Mouse (Mus musculus): ENCODE data around the gene Vtn. TPM values are rescaled to one million over a fixed set of nuclear protein-coding genes. Genes with fewer than 3 reads are reported as not detected.
A peak's percentile ranks its signal among the peaks of the same experiment; 100 is the strongest.

Vtn gene
- polyA plus RNA-seq (2016; fragmentation: Nextera tagmentation; extraction: Ambion mirVana): 99.7 and 135 TPM in 2 replicates

DNA sequence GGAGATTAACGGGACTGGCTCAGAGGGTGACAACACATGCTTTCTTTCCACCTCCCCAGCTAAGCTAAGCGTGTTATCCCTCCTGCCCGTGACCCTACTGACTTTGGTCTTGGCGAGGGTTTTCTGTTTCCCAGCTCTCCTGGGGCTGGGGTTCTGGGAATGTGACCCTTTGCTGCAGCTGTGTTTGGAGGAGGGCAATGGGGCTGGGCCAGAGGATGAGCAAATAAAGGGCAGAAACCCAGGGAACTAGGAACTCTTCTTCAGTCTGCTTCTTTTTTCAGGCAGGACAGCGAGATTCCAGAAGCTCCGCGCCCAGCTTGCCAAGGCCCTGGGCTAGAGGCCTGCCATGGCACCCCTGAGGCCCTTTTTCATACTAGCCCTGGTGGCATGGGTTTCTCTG lies at the start of gene Vtn:
Gene Vtn (plus strand): TSS at position 88 of the 400 bp plus-strand sequence.
- peak within 1 kb of the TSS; percentile 89 for H3K4me2 ChIP-seq (replicated peaks)
- no peaks in the 10 kb centered on the region for H3K36me3 ChIP-seq
- peak within 1 kb of the TSS; percentile 89 for H3K4me3 ChIP-seq
- no peaks in the 10 kb centered on the region for H3K9me3 ChIP-seq
- 32% methylated on average over 7 of the region's 7 CpGs for WGBS
- H3K4me1 ChIP-seq: peaks cover 27% of the 10 kb centered on the region
- H3K9ac ChIP-seq (replicated peaks): peak within 1 kb of the TSS; percentile 53; the same call in 1 of the 2 replicates
- no peak for ATAC-seq (ENCODE audit: low FRiP score, low read depth)
- peaks cover 48% of the 10 kb centered on the region for H3K27me3 ChIP-seq
- H3K27ac ChIP-seq (replicated peaks): peak within 1 kb of the TSS; percentile 90

DNA sequence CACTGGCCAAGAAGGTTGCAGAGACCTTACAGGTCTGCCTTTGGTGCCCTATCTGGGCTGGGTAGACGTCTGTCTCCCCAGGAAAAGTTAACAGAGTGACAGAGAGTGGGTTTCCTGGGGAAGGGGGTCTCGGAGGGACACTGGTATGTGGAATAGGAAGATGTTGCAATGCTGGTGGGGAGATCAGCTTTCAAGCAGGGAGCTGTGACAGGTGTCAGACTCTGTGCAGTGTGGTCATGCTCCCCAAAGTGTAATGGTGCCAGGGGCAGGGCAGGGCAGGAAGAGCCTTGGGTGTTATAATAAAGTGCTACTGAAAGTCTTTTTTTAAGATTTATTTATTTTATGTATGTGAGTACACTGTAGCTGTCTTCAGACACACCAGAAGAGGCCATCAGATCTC lies 48.6 kb upstream of the Vtn start:
- H3K4me1 ChIP-seq: no peaks in the 10 kb centered on the region
- H3K27ac ChIP-seq (replicated peaks): no peak overlapping the region
- ATAC-seq (ENCODE audit: low FRiP score, low read depth): no peak
- H3K9ac ChIP-seq (replicated peaks): no peak overlapping the region
- H3K4me3 ChIP-seq: no peak overlapping the region
- peaks cover 7% of the 10 kb centered on the region; the same call in 1 of the 2 replicates for H3K27me3 ChIP-seq
- H3K4me2 ChIP-seq (replicated peaks): no peak overlapping the region
- 66% methylated on average over 2 of the region's 2 CpGs for WGBS
- no peaks in the 10 kb centered on the region for H3K9me3 ChIP-seq
- H3K36me3 ChIP-seq: no peaks in the 10 kb centered on the region

DNA sequence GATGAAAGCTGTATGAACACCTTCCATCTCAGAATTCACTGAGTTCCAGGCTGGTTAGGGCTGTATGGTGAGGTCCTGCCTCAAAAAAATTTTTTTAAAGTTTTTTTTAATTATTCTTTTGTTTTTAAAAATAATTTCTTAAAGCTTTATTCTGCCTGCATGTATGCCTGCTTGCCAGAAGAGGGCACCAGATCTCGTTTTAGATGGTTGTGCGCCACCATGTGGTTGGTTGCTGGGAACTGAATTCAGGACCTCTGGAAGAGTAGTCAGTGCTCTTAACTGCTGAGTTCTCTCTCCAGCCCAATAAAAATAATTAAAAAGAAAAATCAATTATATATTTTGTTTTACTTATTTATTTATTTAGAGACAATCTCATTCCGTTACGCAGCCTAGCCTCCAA lies 45.2 kb upstream of the Vtn start:
- WGBS: 11% methylated on average over 4 of the region's 4 CpGs
- no peaks in the 10 kb centered on the region for H3K36me3 ChIP-seq
- H3K27me3 ChIP-seq: peaks cover 7% of the 10 kb centered on the region; the same call in 1 of the 2 replicates
- no peak overlapping the region for H3K9ac ChIP-seq (replicated peaks)
- ATAC-seq (ENCODE audit: low FRiP score, low read depth): no peak
- H3K4me3 ChIP-seq: no peak overlapping the region
- no peaks in the 10 kb centered on the region for H3K4me1 ChIP-seq
- H3K4me2 ChIP-seq (replicated peaks): no peak overlapping the region
- H3K9me3 ChIP-seq: no peaks in the 10 kb centered on the region
- H3K27ac ChIP-seq (replicated peaks): no peak overlapping the region

DNA sequence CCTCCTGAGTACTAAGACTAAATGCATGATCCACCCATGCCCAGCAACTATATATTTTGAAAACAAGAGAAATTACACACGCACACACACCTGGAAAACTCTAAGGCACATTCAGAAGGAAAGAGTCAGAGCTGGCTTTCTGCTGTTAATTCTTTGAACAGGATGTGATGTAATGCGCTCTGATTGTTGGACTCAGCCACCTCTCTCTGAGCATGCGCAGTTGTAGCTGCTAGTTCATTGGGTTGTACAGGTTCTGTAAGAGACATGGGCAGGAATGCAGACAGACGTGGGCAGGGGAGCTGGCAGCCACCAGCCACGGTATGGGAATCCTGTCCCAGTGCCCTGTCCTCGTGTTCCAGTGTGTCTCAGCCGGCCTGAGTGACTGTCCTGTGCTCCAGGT lies 44.6 kb upstream of the Vtn start:
- H3K4me1 ChIP-seq: no peaks in the 10 kb centered on the region
- peaks cover 7% of the 10 kb centered on the region; the same call in 1 of the 2 replicates for H3K27me3 ChIP-seq
- WGBS: 70% methylated on average over 7 of the region's 7 CpGs
- no peak overlapping the region for H3K27ac ChIP-seq (replicated peaks)
- no peak overlapping the region for H3K9ac ChIP-seq (replicated peaks)
- no peak for ATAC-seq (ENCODE audit: low FRiP score, low read depth)
- H3K4me2 ChIP-seq (replicated peaks): no peak overlapping the region
- no peaks in the 10 kb centered on the region for H3K9me3 ChIP-seq
- H3K36me3 ChIP-seq: no peaks in the 10 kb centered on the region
- no peak overlapping the region for H3K4me3 ChIP-seq

DNA sequence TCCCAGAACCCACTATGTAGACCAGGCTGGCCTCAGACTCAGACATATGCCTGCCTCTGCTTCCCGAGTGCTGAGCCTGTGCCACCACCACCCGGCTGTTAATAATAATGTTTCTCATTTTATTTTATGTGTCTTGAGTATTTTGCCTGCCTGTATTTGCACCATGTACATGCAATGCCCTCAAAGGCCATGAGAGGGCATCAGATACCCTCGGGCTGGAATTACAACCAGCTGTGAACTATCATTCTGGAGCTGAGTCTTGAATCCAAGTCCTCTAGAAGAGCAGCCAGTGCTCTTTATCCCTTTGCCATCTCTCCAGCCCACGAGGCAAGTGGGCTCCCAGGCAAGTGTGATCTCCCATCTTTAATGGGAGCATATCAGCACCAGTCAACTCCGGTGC lies 43.6 kb upstream of the Vtn start:
- no peak overlapping the region for H3K9ac ChIP-seq (replicated peaks)
- H3K27ac ChIP-seq (replicated peaks): no peak overlapping the region
- H3K9me3 ChIP-seq: no peaks in the 10 kb centered on the region
- H3K4me2 ChIP-seq (replicated peaks): no peak overlapping the region
- peaks cover 7% of the 10 kb centered on the region; the same call in 1 of the 2 replicates for H3K27me3 ChIP-seq
- H3K4me3 ChIP-seq: no peak overlapping the region
- H3K4me1 ChIP-seq: no peaks in the 10 kb centered on the region
- no peak for ATAC-seq (ENCODE audit: low FRiP score, low read depth)
- 42% methylated on average over 5 of the region's 5 CpGs for WGBS
- H3K36me3 ChIP-seq: no peaks in the 10 kb centered on the region

DNA sequence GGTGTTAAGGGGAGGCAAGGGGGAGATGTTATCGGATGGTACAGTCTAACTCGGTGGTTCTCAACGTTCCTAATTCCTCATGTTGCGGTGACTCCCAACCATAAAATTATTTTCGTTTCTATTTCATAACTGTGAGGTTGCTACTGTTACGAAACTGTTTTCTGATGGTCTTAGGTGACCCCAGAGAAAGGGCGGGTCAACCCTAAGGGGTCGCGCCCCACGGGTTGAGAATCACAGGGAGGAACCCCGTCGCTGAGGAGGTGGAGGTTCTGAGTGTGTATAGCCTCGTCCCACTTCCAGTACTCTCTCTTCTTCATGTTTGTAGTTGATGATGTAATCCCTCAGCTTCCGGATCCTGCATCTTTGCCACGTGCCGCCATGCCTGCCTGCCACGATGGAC lies 40.2 kb upstream of the Vtn start:
- Histone ChIP-seq H3K36me3 (no peaks in the 10 kb centered on the region), H3K4me2 (replicated peaks) (no peak overlapping the region), H3K4me1 (no peaks in the 10 kb centered on the region), H3K4me3 (no peak overlapping the region), H3K27me3 (peaks cover 3% of the 10 kb centered on the region; the same call in 1 of the 2 replicates), H3K9ac (replicated peaks) (no peak overlapping the region), H3K27ac (replicated peaks) (no peak overlapping the region), H3K9me3 (peaks cover 4% of the 10 kb centered on the region; the same call in 1 of the 2 replicates)
- 85% methylated on average over 17 of the region's 17 CpGs for WGBS
- ATAC-seq (ENCODE audit: low FRiP score, low read depth): no peak

DNA sequence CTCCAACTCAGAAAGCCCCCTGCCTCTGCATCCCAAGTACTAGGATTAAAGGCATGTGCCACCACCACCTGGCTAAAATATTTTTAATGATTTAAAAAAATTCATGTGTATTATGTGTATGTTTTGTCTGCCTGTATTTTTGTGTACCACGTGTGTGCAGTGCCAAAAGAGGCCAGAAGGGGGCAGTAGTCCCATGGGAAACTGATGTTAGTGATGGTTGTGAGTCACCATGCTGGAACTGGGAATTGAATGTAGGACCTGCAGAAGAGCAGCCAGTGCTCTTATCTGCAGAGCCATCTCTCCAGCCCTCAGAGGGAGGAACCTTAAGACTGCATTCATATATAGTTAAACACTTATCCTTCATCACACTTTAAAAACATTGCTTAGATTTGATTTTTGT lies 37.0 kb upstream of the Vtn start:
- Histone ChIP-seq H3K9me3 (peaks cover 4% of the 10 kb centered on the region; the same call in 1 of the 2 replicates), H3K27me3 (no peaks in the 10 kb centered on the region), H3K4me1 (peaks cover 12% of the 10 kb centered on the region), H3K9ac (replicated peaks) (no peak overlapping the region), H3K4me3 (no peak overlapping the region), H3K4me2 (replicated peaks) (no peak overlapping the region), H3K36me3 (no peaks in the 10 kb centered on the region), H3K27ac (replicated peaks) (no peak overlapping the region)
- ATAC-seq (ENCODE audit: low FRiP score, low read depth): no peak
- 76% methylated on average over 1 of the region's 1 CpGs for WGBS

DNA sequence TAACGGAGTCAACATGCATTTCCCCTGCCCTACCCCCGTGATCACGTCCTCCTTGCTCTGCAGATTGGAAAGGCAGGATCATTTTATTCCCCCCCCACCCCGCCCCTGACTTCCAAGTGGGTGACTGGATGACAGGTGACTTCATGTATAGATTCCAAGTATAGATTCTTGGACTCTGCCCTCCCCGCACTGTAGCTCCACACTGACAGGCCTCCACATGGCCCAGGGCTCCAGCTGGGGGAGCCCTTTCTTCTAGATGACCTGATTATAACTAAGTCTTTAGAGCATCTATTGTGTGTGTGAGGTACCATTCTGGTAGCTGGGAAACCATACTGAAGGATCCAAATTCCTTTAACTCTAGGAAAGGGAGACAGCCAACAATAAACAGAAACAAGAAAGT lies 36.2 kb upstream of the Vtn start:
- H3K4me1 ChIP-seq: peaks cover 12% of the 10 kb centered on the region
- peaks cover 4% of the 10 kb centered on the region; the same call in 1 of the 2 replicates for H3K9me3 ChIP-seq
- no peak overlapping the region for H3K4me2 ChIP-seq (replicated peaks)
- H3K4me3 ChIP-seq: no peak overlapping the region
- H3K27ac ChIP-seq (replicated peaks): no peak overlapping the region
- no peak overlapping the region for H3K9ac ChIP-seq (replicated peaks)
- no peaks in the 10 kb centered on the region for H3K27me3 ChIP-seq
- 84% methylated on average over 5 of the region's 5 CpGs for WGBS
- ATAC-seq (ENCODE audit: low FRiP score, low read depth): no peak
- H3K36me3 ChIP-seq: no peaks in the 10 kb centered on the region

DNA sequence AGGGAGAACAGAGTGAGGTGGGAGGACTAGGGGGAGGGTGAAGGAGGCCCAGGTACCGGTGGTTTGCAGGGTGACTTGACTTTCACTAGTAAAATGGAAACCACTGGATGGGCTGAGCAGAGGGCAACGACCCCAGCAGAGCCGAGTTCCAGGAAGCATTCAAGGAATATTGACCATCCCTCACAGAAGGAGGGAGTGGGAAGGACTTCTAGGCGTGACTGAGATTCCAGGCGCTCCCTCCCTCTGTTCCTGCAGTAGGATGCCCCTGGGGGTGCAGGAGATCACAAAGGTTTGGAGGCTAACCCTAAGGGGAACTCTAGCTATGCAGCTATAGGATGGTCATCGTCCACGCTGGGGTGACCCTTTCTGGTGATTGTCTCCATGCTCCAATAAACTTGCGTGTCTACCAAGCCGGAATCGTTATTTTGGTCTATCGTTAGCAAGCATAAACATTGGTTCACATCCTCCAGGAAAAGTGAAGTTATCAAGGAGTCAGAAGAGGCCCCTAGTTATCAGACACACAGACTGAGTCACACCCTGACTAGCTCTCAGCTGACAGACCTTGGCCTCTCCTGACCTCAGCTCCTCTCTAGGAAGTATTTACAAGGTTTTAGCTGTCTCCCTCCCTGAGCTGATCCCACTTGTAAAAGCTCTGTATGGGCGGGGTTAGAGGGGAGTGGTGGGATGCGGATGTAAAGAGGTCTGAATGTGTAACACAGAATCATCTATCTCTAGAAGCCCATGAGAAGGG lies 35.4 kb upstream of the Vtn start:
- WGBS: 73% methylated on average over 13 of the region's 13 CpGs
- no peaks in the 10 kb centered on the region for H3K27me3 ChIP-seq
- no peak overlapping the region for H3K9ac ChIP-seq (replicated peaks)
- ATAC-seq (ENCODE audit: low FRiP score, low read depth): no peak
- H3K4me1 ChIP-seq: peaks cover 12% of the 10 kb centered on the region
- no peaks in the 10 kb centered on the region for H3K36me3 ChIP-seq
- H3K9me3 ChIP-seq: peaks cover 4% of the 10 kb centered on the region; the same call in 1 of the 2 replicates
- H3K4me3 ChIP-seq: no peak overlapping the region
- H3K4me2 ChIP-seq (replicated peaks): no peak overlapping the region
- H3K27ac ChIP-seq (replicated peaks): no peak overlapping the region

DNA sequence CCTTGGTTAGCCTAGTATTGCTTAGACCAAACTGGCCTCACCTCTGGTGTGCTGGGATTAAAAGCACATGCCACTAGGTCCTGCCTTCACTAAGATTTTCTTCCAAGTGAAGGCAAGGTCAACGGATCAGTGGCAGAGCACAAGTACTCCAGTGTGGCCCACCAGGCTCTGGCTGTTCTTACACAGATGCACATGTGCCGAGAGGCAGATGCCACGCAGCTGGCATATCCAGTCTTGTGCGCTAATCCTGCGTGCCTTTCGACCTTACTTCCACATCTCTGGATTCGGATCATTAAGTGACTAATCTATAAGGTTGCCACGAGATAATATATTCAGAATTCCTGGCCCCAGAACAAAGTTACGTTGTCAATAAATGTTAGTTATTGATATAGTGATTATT lies 33.8 kb upstream of the Vtn start:
- WGBS: 27% methylated on average over 9 of the region's 9 CpGs
- Histone ChIP-seq H3K27ac (replicated peaks) (no peak overlapping the region), H3K36me3 (0 out of 2 replicates have a peak, but pooled peaks cover 3% of the 10 kb centered on the region), H3K4me3 (peak overlapping the region; percentile 77), H3K4me1 (peaks cover 12% of the 10 kb centered on the region), H3K27me3 (no peaks in the 10 kb centered on the region), H3K9me3 (peaks cover 4% of the 10 kb centered on the region; the same call in 1 of the 2 replicates), H3K4me2 (replicated peaks) (peak overlapping the region; percentile 94), H3K9ac (replicated peaks) (peak overlapping the region; percentile 84; the same call in 1 of the 2 replicates)
- ATAC-seq (ENCODE audit: low FRiP score, low read depth): 0 out of 2 replicates have a peak, but pooled peaks have one; percentile 27

DNA sequence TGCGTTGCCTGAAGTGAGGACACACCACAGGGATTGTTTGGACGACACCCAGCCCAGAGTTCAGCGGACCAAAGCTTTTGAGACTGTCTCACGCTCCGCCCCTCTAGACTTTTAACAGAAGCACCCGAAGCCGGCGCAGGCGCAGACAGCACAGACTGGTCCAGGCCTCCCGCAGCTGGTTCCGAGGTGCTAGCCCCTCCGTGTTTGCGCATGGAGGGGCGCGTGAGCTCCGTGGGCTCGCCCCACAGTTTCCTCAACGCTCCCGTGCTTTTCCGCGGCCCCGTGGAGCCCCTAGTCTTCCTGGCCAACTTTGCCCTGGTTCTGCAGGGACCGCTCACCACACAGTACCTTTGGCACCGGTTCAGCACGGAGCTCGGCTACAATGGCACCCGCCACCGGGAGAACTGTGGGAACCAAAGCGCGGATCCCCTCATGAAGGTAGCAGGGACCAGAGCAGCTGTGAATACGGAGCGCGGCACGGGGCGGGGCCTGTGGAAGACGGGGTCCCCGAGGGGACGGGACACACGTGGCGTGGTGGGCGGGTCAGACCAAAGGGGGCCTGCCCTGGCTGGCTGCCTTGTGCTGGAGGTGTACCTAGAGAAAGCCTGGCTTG lies 33.2 kb upstream of the Vtn start, which contains the start of gene Slc46a1:
Gene Slc46a1 (plus strand): TSS at position 130 of the 613 bp plus-strand sequence.
- Histone ChIP-seq H3K36me3 (0 out of 2 replicates have a peak, but pooled peaks cover 3% of the 10 kb centered on the region), H3K9ac (replicated peaks) (peak within 1 kb of the TSS; percentile 84), H3K27ac (replicated peaks) (peak within 1 kb of the TSS; percentile 85), H3K27me3 (no peaks in the 10 kb centered on the region), H3K9me3 (peaks cover 4% of the 10 kb centered on the region; the same call in 1 of the 2 replicates), H3K4me2 (replicated peaks) (peak within 1 kb of the TSS; percentile 94), H3K4me3 (peak within 1 kb of the TSS; percentile 77), H3K4me1 (peaks cover 12% of the 10 kb centered on the region)
- under 1% methylated on average over 40 of the region's 41 CpGs for WGBS
- ATAC-seq (ENCODE audit: low FRiP score, low read depth): peak; percentile 91
